Mouse (Mus musculus) heart, adult 9 months (tissue): ENCODE data around the gene Asb3.

Experiments
- DNase-seq, 2 experiments: peaks; one replicate each; pipeline ENCODE4 v3.0.0; 2022; ENCODE audit warnings: low spot score in 2 of 2

The Asb3 gene

GRCm38 (mm10) chr11:30885171-30885871 is at the start of gene Asb3, which contains the start of gene Gpr75:
Gene Asb3 (plus strand): TSS chr11:30885416.
Gene Gpr75 (plus strand): TSS chr11:30885358.
- DNase-seq: peak; percentile 20 to 21

- DNase-seq: no peak
Measured at GRCm38 (mm10) chr11:30838793-30839192, 46.4 kb upstream of the Asb3 start.

- DNase-seq: no peak
Measured at GRCm38 (mm10) chr11:30844355-30844754, 40.9 kb upstream of the Asb3 start.

- DNase-seq: no peak
Measured at GRCm38 (mm10) chr11:30872425-30872824, 12.8 kb upstream of the Asb3 start.

- DNase-seq: no peak
Measured at GRCm38 (mm10) chr11:30888153-30888552, 2.9 kb downstream of the Asb3 start.

- no peak for DNase-seq
Measured at GRCm38 (mm10) chr11:30896201-30896600, 11.0 kb downstream of the Asb3 start.

GRCm38 (mm10) chr11:30899312-30899711 is 14.1 kb downstream of the Asb3 start:
- no peak for DNase-seq

GRCm38 (mm10) chr11:30912311-30912710 is 27.1 kb downstream of the Asb3 start:
- no peak for DNase-seq

GRCm38 (mm10) chr11:30920641-30921040 is 35.4 kb downstream of the Asb3 start:
- DNase-seq: no peak

- no peak for DNase-seq
Measured at GRCm38 (mm10) chr11:30923283-30923682, 38.1 kb downstream of the Asb3 start.

GRCm38 (mm10) chr11:30928079-30928478 is 42.9 kb downstream of the Asb3 start:
- DNase-seq: no peak

GRCm38 (mm10) chr11:30928498-30928897 is 43.3 kb downstream of the Asb3 start:
- no peak for DNase-seq

GRCm38 (mm10) chr11:30943522-30943921 is 58.3 kb downstream of the Asb3 start:
- DNase-seq: no peak

GRCm38 (mm10) chr11:30952829-30953228 is 67.6 kb downstream of the Asb3 start:
- no peak for DNase-seq

- DNase-seq: peak; percentile 18 to 22
Measured at GRCm38 (mm10) chr11:30953469-30954154, 68.4 kb downstream of the Asb3 start.

- peak; percentile 82 to 84 for DNase-seq
Measured at GRCm38 (mm10) chr11:30954279-30954725, 69.1 kb downstream of the Asb3 start, which contains the start of gene Erlec1. Gene Erlec1 (minus strand): TSS chr11:30954335.

- DNase-seq: no peak
Measured at GRCm38 (mm10) chr11:30985237-30985636, 100.0 kb downstream of the Asb3 start.

- peak; percentile 83 to 84 for DNase-seq
Measured at GRCm38 (mm10) chr11:30985877-30986624, 100.8 kb downstream of the Asb3 start, which contains the start of gene Chac2. Gene Chac2 (minus strand): TSS chr11:30986350.

- no peak for DNase-seq
Measured at GRCm38 (mm10) chr11:30986625-30987017, 101.4 kb downstream of the Asb3 start.

- DNase-seq: no peak
Measured at GRCm38 (mm10) chr11:30996670-30997069, 111.5 kb downstream of the Asb3 start.

- DNase-seq: no peak
Measured at GRCm38 (mm10) chr11:30998199-30998598, 113.0 kb downstream of the Asb3 start.

- no peak for DNase-seq
Measured at GRCm38 (mm10) chr11:30998704-30999103, 113.5 kb downstream of the Asb3 start.
